1 mouse cellular context compared by ENCODE assay signal in genomic region chr2:156719549-156720312, GRCm38 (mm10).
A peak's percentile ranks its signal among the peaks of the same experiment; 100 is the strongest.
TF ChIP-seq lines count a peak whose summit lies in the region.

No protein-coding gene starts in this region.

TF ChIP-seq in CH12.LX, 34 proteins besides CTCF, POLR2A, EP300 and RAD21 (continued from another document):
- TF ChIP-seq ZKSCAN1 (IDR thresholded peaks at IDR 0.05; ENCODE audit: borderline replicate concordance, low read depth, low read length) (no peak), KAT2A (IDR thresholded peaks at IDR 0.05; ENCODE audit: insufficient replicate concordance, low read length) (0 out of 2 replicates have a peak, but pooled peaks have one; percentile 26)
